Mouse (Mus musculus) common myeloid progenitor, adult 5-6 weeks (primary cell): Measurements from ENCODE around the gene Uckl1. TPM values are rescaled to one million over a fixed set of nuclear protein-coding genes. Genes with fewer than 3 reads are reported as not detected.

ENCODE experiments used
- ATAC-seq: replicated peaks from 2 replicates; pipeline ENCODE4 v1.8.0; 2016; ENCODE audit warnings: low read depth, mild to moderate bottlenecking, moderate TSS enrichment, inconsistent platforms; ENCODE audit not compliant: poor library complexity, severe bottlenecking
- total RNA-seq: library from RNA; stranded (forward); fragments of 200-1000, 187-1606 nt; gene quantifications from 2 replicates; pipeline ENCODE4 v1.2.3, GENCODE M21; 2017

Gene Uckl1
- total RNA-seq, 1 experiment from 2014 or later, result 50.7 TPM

- ATAC-seq, result no peak
Measured at GRCm38 (mm10) chr2:181574921-181575545, 9.7 kb downstream of the Uckl1 start.

- ATAC-seq, result no peak
Measured at GRCm38 (mm10) chr2:181573961-181574360, 10.7 kb downstream of the Uckl1 start.

GRCm38 (mm10) chr2:181572921-181573920, 11.5 kb downstream of the Uckl1 start:
- no peak for ATAC-seq

DNA sequence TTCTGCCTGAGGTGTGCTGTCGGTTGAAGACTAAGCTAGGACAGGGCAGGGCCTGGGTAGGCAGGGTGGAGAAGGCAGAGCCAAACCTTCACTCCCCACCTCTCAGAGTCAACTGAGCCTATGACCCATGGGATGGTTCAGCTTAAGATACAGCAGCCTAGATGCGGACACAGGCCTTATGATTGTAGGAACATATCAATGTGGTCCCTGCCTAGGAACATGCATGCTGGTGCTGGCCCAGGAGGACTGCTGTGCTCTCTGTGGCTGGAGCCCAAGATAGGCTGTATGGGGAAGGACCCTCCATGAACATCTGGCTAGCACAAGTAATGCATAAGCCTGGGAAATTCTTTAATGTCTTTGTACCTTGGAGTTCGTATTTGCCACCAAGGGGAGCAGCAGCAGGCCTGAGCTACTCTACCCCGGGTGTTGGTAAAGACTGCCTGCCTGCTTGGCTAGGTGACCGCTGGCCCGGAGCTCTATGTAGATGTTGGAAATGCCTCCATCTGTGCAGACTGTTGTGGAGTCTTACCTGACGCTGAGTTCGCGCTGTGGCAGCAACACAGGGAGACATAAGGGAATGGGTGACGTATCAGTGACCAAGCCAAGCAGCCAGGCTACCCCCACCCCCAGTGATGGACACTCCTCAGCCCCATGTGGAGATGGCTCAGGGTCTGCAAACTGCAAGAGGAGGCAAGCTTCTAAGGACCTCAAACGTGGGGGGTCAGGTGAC, 12.6 kb downstream of the Uckl1 start:
- ATAC-seq, result no peak

- ATAC-seq, result no peak
Measured at GRCm38 (mm10) chr2:181570921-181571595, 13.6 kb downstream of the Uckl1 start.

DNA sequence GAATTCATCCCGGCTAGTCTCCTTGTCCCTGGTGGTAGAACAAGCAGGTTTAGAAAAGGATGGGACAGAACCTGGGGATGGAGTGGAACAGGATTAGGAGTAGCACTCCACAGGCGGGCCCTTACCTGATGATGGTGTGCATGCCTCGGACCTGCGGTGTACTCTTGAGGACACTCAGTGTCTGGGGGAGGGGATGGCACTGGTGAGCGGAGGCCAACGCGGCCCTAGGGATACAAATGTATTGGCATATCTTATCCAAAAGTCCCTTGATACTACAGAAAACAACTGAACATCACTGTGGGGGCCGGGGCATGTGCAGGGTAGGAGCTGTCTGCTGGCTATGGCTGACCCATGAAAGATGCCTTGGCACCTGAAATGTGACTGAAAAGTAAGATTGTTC, 14.3 kb downstream of the Uckl1 start:
- no peak for ATAC-seq

DNA sequence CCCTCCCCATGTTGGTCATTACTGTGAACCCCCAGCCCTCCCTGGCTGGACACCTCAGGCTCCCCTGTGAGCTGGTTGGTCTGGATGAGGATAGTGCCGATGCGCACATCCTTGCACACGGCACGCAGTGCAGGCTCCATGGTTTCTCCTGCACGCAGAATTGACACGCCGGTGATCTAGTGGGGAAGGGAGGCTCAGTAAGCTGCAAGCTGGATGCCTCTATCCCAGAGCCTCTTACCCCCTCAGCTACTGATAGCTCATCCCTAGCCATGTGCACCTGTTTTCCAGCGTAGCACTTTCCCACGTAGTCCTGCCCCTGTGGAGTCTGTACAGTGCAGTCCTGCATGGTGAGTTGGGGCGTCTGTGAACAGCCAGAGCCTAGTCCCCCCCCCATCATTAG, 14.8 kb downstream of the Uckl1 start:
- no peak for ATAC-seq

DNA sequence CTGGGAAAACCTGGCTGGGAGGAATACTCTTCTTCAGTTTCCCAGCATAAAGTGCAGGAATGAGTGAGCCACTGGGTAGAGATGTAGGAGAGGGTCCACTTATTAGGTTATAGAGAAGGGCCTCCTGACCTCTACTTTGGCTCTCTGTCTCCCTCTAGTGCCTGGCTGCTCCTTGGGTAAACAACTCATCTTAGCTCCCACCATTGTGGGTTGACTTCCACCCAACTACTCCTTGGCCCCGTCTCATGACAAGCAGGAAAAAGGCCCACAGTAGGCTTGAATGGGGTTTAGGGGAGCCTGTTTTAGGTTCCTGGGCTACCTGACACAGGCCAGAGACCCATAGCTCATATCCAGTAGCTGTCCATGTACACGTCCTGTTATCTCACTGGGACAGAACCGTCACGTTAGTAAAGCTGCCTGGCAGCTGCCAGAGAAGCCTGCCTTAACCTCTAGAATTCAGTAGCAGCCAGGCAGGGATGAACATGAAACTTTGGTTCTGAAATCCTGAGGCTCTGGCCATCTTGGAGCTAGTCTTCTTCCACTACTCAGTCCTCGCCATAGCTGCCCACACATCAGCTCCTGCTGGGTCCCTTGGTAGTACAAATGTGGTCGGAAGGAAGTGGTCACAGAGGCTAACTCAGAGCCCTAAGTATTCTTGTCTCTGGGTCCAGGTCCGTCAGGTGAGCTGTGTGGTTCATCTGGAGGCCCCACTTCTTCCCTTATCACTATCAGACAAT, 16.3 kb downstream of the Uckl1 start:
- ATAC-seq, result peak; percentile 91

DNA sequence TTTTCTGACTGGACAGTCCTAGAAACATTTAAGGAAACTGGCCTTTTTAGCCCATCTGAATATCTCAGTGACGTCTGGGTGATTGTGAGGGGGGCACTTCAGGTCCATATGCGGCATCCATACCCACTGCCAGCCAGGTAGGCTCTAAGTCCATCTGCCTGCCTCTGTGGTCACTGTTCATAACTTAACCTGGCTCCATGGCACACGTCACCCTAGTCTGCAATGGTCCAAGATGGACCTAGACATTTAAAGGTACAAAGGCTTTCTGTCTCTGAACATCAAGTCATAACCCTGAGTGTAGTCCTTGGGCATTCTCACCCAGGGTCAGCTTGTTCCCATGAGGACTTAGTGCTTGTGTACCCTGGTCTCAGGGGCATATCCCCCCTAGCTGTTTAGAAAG, 17.4 kb downstream of the Uckl1 start:
- no peak for ATAC-seq

GRCm38 (mm10) chr2:181553772-181554171, 30.9 kb downstream of the Uckl1 start:
- ATAC-seq, result no peak

- ATAC-seq, result no peak
Measured at GRCm38 (mm10) chr2:181550233-181550632, 34.5 kb downstream of the Uckl1 start.

- peak; percentile 1; the same call in 1 of the 2 replicates for ATAC-seq
Measured at GRCm38 (mm10) chr2:181548682-181549081, 36.0 kb downstream of the Uckl1 start.

GRCm38 (mm10) chr2:181548227-181548626, 36.5 kb downstream of the Uckl1 start:
- ATAC-seq, result peak; percentile 61

DNA sequence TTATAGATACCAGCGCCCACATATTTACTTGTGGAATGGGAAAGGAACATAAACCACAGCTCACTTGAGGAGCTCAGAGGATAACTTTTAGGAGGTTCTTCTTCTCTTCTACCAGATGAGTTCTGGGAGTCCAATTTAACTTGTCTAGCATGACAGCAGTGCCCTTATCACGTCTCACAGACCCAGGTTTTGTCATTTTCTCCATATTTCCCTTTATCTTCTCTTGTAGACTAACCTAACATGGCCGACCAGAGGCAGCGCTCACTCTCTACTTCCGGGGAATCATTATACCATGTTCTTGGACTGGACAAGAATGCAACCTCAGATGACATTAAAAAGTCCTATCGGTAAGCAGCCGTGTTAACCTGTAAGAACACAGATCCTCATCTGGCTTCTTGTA, 38.5 kb downstream of the Uckl1 start:
- peak; percentile 27; the same call in 1 of the 2 replicates for ATAC-seq

DNA sequence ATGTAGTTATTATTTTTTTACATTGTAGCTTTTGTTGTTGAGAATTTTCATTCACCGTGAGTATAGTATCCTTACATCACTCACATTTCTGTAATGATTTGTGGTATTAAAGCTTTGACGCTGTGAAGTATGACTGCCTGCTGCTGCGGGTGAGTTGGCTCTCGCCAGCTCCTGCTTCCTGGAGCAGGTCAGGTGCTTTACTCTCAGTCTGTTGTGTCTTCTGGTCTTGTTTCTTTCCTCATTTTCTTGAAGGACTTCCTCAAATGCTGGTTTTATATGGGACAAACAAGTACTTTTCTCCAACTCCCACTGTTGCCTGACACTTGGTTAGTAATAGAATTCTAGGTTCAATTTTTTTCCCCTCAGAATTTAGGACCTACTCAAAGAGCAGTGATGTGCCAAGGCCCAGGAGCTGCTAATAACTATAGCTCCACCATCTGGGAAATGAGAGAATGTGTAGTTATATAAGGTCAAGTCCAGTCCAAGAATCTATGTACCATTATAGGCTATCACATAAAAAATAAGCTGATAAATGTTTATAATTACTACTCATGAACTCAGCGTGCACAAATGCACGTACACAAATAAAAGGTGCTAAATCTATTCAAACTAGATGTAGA, 42.8 kb downstream of the Uckl1 start:
- no peak for ATAC-seq

DNA sequence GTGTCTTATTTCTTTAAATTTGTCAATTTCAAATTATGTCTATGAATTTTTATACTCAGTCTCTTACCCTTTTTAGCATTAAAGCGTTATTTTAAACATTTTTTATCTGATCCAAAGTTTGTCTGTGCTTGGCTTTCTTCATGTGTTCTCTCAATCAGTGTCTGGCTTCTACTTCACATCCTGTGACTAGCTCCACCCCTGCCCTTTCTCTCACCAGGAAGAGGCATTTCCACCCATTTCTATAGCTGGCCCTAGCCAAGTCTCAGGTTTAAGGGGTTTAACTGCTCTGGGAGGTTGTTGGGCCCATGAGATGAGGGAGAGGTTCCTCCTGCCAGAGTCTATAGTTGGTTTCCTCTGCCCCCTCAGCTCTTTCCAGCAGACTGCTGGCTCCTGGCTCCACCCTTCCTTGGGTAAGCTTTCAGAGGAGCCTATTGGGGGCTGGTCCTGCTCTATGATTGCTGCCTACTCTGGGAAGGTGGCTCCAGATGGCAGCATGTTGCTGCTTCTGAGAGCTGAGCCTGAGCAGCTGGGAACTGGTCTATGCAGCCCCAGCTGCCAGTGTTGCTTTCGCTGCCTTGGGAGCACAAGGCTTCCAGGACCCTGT, 47.1 kb downstream of the Uckl1 start:
- ATAC-seq, result peak; percentile 82

- peak; percentile 67 for ATAC-seq
Measured at GRCm38 (mm10) chr2:181536410-181536809, 48.3 kb downstream of the Uckl1 start.

- no peak for ATAC-seq
Measured at GRCm38 (mm10) chr2:181532589-181532988, 52.1 kb downstream of the Uckl1 start.

DNA sequence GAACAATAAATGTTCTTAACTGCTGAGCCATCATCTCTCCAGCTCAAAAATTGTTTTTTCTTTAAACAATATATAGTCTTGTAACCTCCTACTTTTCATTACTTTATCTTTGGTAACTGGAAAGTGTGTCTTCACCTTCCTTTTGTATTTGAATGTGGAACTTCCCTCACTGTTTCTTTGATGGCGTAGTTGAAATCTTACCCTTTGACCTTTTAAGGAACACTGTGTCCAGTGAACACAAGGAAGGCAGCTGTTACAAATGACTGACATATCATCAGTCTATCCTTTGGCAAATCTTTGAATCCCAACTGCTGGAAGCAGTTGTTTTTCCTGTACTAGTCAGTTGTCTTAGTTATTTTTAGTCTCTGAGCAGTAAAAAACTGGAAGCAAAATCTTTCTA, 55.6 kb downstream of the Uckl1 start:
- no peak for ATAC-seq
